Mouse (Mus musculus) WW6 (cell line): ENCODE measurements around the gene Smpd2.

Experiments used
- DNase-seq: peaks from one replicate; pipeline ENCODE4 v3.0.0-alpha.2; 2013; ENCODE audit warnings: low read depth, low spot score

Gene Smpd2

GRCm38 (mm10) chr10:41489708-41490517 lies at the start of gene Smpd2, which contains the start of gene Ppil6:
Smpd2 (minus strand) TSS chr10:41490369.
Ppil6 (plus strand) TSS chr10:41490439.
- peak; percentile 76 for DNase-seq

- DNase-seq: no peak
Measured at GRCm38 (mm10) chr10:41538986-41539385, 48.8 kb upstream of the Smpd2 start.

GRCm38 (mm10) chr10:41537983-41538330 lies 47.8 kb upstream of the Smpd2 start:
- no peak for DNase-seq

- no peak for DNase-seq
Measured at GRCm38 (mm10) chr10:41537226-41537982, 47.2 kb upstream of the Smpd2 start.

GRCm38 (mm10) chr10:41536714-41537113 lies 46.5 kb upstream of the Smpd2 start:
- DNase-seq: no peak

GRCm38 (mm10) chr10:41535991-41536390 lies 45.8 kb upstream of the Smpd2 start:
- DNase-seq: no peak

- no peak for DNase-seq
Measured at GRCm38 (mm10) chr10:41529972-41530371, 39.8 kb upstream of the Smpd2 start.

- DNase-seq: no peak
Measured at GRCm38 (mm10) chr10:41525696-41526095, 35.5 kb upstream of the Smpd2 start.

GRCm38 (mm10) chr10:41523386-41523785 lies 33.2 kb upstream of the Smpd2 start:
- DNase-seq: no peak

GRCm38 (mm10) chr10:41520410-41520673 lies 30.2 kb upstream of the Smpd2 start:
- DNase-seq: no peak

- peak; percentile 13 for DNase-seq
Measured at GRCm38 (mm10) chr10:41519640-41520409, 29.7 kb upstream of the Smpd2 start.

- DNase-seq: peak; percentile 90
Measured at GRCm38 (mm10) chr10:41518981-41519618, 28.9 kb upstream of the Smpd2 start, which contains the start of gene Cd164. Cd164 (plus strand) TSS chr10:41519414.

- peak; percentile 53 for DNase-seq
Measured at GRCm38 (mm10) chr10:41518508-41518980, 28.4 kb upstream of the Smpd2 start.

- DNase-seq: no peak
Measured at GRCm38 (mm10) chr10:41514921-41515320, 24.8 kb upstream of the Smpd2 start.

- no peak for DNase-seq
Measured at GRCm38 (mm10) chr10:41514301-41514700, 24.1 kb upstream of the Smpd2 start.

- no peak for DNase-seq
Measured at GRCm38 (mm10) chr10:41509160-41509559, 19.0 kb upstream of the Smpd2 start.

GRCm38 (mm10) chr10:41505446-41505845 lies 15.3 kb upstream of the Smpd2 start:
- peak; percentile 61 for DNase-seq

- DNase-seq: no peak
Measured at GRCm38 (mm10) chr10:41504996-41505395, 14.8 kb upstream of the Smpd2 start.

- DNase-seq: no peak
Measured at GRCm38 (mm10) chr10:41500941-41501340, 10.8 kb upstream of the Smpd2 start.

- DNase-seq: no peak
Measured at GRCm38 (mm10) chr10:41491111-41491510, 942 bp upstream of the Smpd2 start.

GRCm38 (mm10) chr10:41490518-41490873 lies 327 bp upstream of the Smpd2 start:
- no peak for DNase-seq

- no peak for DNase-seq
Measured at GRCm38 (mm10) chr10:41489294-41489693, 875 bp downstream of the Smpd2 start.
